Mouse (Mus musculus) small intestine, adult 2 months (tissue): ENCODE results near the gene Fam168a.

Experiments
- CTCF ChIP-seq: fragments of 200-500 bp; IDR thresholded peaks from 2 replicates; pipeline ENCODE4 v1.5.1; 2012; ENCODE audit warnings: low read depth, mild to moderate bottlenecking, control low read depth, inconsistent platforms, low read length, moderate library complexity, mixed read lengths; ENCODE audit not compliant: insufficient replicate concordance, insufficient read length; ENCODE audit errors: extremely low read depth
- POLR2A ChIP-seq: fragments of 200-500 bp; IDR thresholded peaks from 2 replicates; pipeline ENCODE4 v1.6.1; 2012; ENCODE audit warnings: low read depth, mild to moderate bottlenecking, control low read depth, inconsistent platforms, low read length, moderate library complexity

DNA sequence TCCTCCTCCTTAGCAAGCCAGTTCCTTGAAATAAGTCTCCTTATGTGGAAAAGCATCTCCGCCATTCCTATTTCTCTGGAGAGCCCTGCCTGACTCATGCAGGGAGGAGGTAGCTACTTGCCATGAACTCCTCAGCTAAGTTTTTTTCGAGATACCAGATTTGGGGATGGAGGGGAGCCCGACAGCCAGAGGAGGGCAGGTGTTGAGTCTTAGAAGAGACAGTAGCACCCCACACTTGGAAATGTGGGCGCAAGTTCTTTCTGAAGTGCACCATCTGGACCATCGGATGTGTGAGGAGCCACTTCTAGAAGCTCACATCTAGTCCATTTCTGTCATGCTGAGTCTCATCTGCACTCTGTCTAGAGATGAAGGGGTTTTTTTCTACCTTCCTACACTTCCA, 35.8 kb upstream of the Fam168a start:
- TF ChIP-seq POLR2A (no peak), CTCF (no peak)
